Comparison of ENCODE assay signal across 11 mouse cellular contexts in the genomic region with DNA sequence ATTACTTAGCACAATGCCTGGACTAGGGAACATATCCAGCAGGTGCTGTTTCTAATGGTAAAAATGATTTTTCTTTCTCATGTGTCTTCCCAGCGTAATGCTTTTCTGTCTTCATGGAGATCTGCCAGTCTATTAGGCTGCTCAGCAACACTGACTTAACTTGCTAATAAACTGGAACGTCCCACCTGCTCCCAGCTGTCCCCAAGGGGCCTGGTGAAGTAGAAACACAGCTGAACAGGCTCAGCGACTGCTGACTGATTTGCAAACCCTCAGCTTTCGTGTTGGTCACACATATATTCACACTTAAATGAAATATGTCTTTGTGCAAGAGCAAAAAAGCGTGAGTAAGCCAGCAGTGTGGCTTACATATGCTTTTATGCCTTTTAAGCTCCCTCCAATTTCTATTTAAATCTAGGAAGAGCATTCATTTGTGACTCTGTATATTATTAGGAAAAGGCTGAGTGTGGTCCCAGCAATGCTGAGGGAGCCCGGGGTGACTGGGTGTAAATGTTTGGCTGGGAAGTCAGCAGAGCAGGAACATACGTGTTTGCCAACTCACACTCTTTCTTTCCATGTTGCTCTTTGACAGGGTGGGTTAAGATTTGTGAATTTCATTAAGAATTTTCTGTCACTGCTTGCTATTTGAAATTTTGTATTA.
DNase-seq lines count a peak whose midpoint lies in the region; ATAC-seq and TF ChIP-seq lines count a peak whose summit lies in the region.
"Had no signal": no experiment of that assay in that cellular context is flagged by ENCODE, and none has a peak within 500 bp of the region (broad histone marks: within the 10 kb centered on the region; RNA-seq: fewer than 3 reads in every experiment).

No protein-coding gene starts in this region.

- H3K27ac ChIP-seq in limb, embryonic 14.5 days (replicated peaks; ENCODE audit: low read depth, low read length), result no peak overlapping the region
- H3K27ac ChIP-seq in liver, embryonic 11.5 days (ENCODE audit: low read depth, low read length), result no peak overlapping the region

- 0 out of 2 replicates have a peak, but pooled peaks cover 3% of the 10 kb centered on the region for H3K4me1 ChIP-seq in limb, embryonic 14.5 days (ENCODE audit: control insufficient read depth, insufficient read depth, low read length)
- H3K4me1 ChIP-seq in liver, embryonic 11.5 days (replicated peaks; ENCODE audit: control insufficient read depth, insufficient read depth, low read length), result no peaks in the 10 kb centered on the region
- H3K4me1 ChIP-seq: heart, embryonic 12.5 days had no signal

- no peaks in the 10 kb centered on the region for H3K27me3 ChIP-seq in limb, embryonic 14.5 days (ENCODE audit: control insufficient read depth, insufficient read depth, low read length)
- H3K27me3 ChIP-seq in liver, embryonic 11.5 days (replicated peaks; ENCODE audit: control insufficient read depth, insufficient read depth, low read length), result no peaks in the 10 kb centered on the region
- H3K27me3 ChIP-seq: heart, embryonic 12.5 days had no signal

- H3K36me3 ChIP-seq in limb, embryonic 14.5 days (ENCODE audit: control insufficient read depth, insufficient read depth, low read length), result no peaks in the 10 kb centered on the region
- no peaks in the 10 kb centered on the region for H3K36me3 ChIP-seq in liver, embryonic 11.5 days (ENCODE audit: control insufficient read depth, insufficient read depth, low read length)
- H3K36me3 ChIP-seq: heart, embryonic 12.5 days had no signal

- H3K4me3 ChIP-seq in limb, embryonic 14.5 days (replicated peaks; ENCODE audit: low read length), result no peak overlapping the region
- no peak overlapping the region for H3K4me3 ChIP-seq in liver, embryonic 11.5 days (ENCODE audit: low read depth, low read length)
- H3K4me3 ChIP-seq: heart, embryonic 12.5 days had no signal

- no peak for TF ChIP-seq POLR2A in limb, embryonic 14.5 days (IDR thresholded peaks at IDR 0.05; ENCODE audit: borderline replicate concordance, extremely low read depth, insufficient read depth, insufficient read length)

- intact Hi-C loops in left cerebral cortex, postnatal 4 days (cut with DNase I), result no loop called here

- peak; percentile 92 for ATAC-seq in limb, embryonic 14.5 days (ENCODE audit: low FRiP score, low read depth)
- ATAC-seq in erythroid progenitor cell, adult 5-6 weeks (replicated peaks; ENCODE audit: low FRiP score, poor library complexity, severe bottlenecking), result no peak
- ATAC-seq in liver, embryonic 11.5 days (replicated peaks; ENCODE audit: low FRiP score), result no peak

- no peak overlapping the region for H3K4me2 ChIP-seq in limb, embryonic 14.5 days (replicated peaks; ENCODE audit: low read depth, low read length, severe bottlenecking)
- no peak overlapping the region for H3K4me2 ChIP-seq in liver, embryonic 11.5 days
- H3K4me2 ChIP-seq: heart, embryonic 12.5 days had no signal

- DNase-seq in left cerebral cortex, postnatal 4 days, result peak; percentile 86
- DNase-seq in left cerebral cortex, adult 9 months (ENCODE audit: low spot score in 2 of 2), result no peak
- DNase-seq in forelimb bud, embryonic 11.5 days (ENCODE audit: low read depth, low spot score), result peak; percentile 40
- DNase-seq in limb, embryonic 14.5 days (ENCODE audit: low spot score), result peak; percentile 71
- peak; percentile 57 for DNase-seq in retina, embryonic 14.5 days (ENCODE audit: low spot score)
- DNase-seq in liver, embryonic 11.5 days (ENCODE audit: low spot score), result no peak
- DNase-seq in natural killer cell, adult 2 months (ENCODE audit: low spot score in 2 of 2), result no peak
- DNase-seq: adrenal gland, adult 2 months; layer of hippocampus, adult 9-11 months had no signal

- WGBS in limb, embryonic 14.5 days, result 41% methylated on average over 7 of the region's 7 CpGs
- WGBS in liver, embryonic 11.5 days, result 68% methylated on average over 7 of the region's 7 CpGs

- no peak overlapping the region for H3K9ac ChIP-seq in limb, embryonic 14.5 days (ENCODE audit: low read depth, low read length, severe bottlenecking)
- no peak overlapping the region for H3K9ac ChIP-seq in liver, embryonic 11.5 days (ENCODE audit: low read depth, low read length)
- H3K9ac ChIP-seq: heart, embryonic 12.5 days had no signal

- H3K9me3 ChIP-seq in limb, embryonic 14.5 days (ENCODE audit: control insufficient read depth, low read length), result no peaks in the 10 kb centered on the region
- H3K9me3 ChIP-seq in liver, embryonic 11.5 days (ENCODE audit: control insufficient read depth, low read length), result no peaks in the 10 kb centered on the region
- H3K9me3 ChIP-seq: heart, embryonic 12.5 days had no signal

Comparison
In these comparisons a context has a peak if more than half of its experiments do, and no peak if none do; other contexts are left out.
1. DNase-seq: peak in left cerebral cortex, postnatal 4 days (single experiment), forelimb bud, embryonic 11.5 days (single experiment), limb, embryonic 14.5 days (single experiment) and retina, embryonic 14.5 days (single experiment); none in left cerebral cortex, adult 9 months (0 of 2), liver, embryonic 11.5 days (single experiment) and natural killer cell, adult 2 months (0 of 2).